Mouse (Mus musculus) frontal cortex, postnatal 25 days (tissue): Measurements from ENCODE around the gene Dct.
A peak's percentile ranks its signal among the peaks of the same experiment; 100 is the strongest.

Experiments
- DNase-seq, 2 experiments: peaks; one replicate each; pipeline ENCODE4 v3.0.0; 2022; ENCODE audit warnings: low spot score in 2 of 2

The Dct gene

GRCm38 (mm10) chr14:118042963-118043362, 9.1 kb downstream of the Dct start:
- no peak for DNase-seq

GRCm38 (mm10) chr14:118042066-118042762, 9.8 kb downstream of the Dct start:
- DNase-seq = no peak

- DNase-seq = no peak
Observed at GRCm38 (mm10) chr14:118040550-118041250, 11.3 kb downstream of the Dct start.

- no peak for DNase-seq
Observed at GRCm38 (mm10) chr14:118039074-118039473, 13.0 kb downstream of the Dct start.

GRCm38 (mm10) chr14:118027564-118027963, 24.5 kb downstream of the Dct start:
- no peak for DNase-seq

- DNase-seq = no peak
Observed at GRCm38 (mm10) chr14:118021867-118022543, 30.0 kb downstream of the Dct start.

GRCm38 (mm10) chr14:118019314-118019713, 32.7 kb downstream of the Dct start:
- no peak for DNase-seq

GRCm38 (mm10) chr14:118013237-118013636, 38.8 kb downstream of the Dct start:
- no peak for DNase-seq

GRCm38 (mm10) chr14:118009541-118009940, 42.5 kb downstream of the Dct start:
- no peak for DNase-seq

GRCm38 (mm10) chr14:118005697-118006096, 46.3 kb downstream of the Dct start:
- peak in 1 of 2 experiments; percentile 31 for DNase-seq

- no peak for DNase-seq
Observed at GRCm38 (mm10) chr14:118004434-118004833, 47.6 kb downstream of the Dct start.

- no peak for DNase-seq
Observed at GRCm38 (mm10) chr14:117993845-117994244, 58.2 kb downstream of the Dct start.

GRCm38 (mm10) chr14:117992600-117993256, 59.3 kb downstream of the Dct start:
- DNase-seq = no peak

GRCm38 (mm10) chr14:117990203-117990602, 61.8 kb downstream of the Dct start:
- DNase-seq = no peak

GRCm38 (mm10) chr14:117988444-117988843, 63.6 kb downstream of the Dct start:
- DNase-seq = no peak

GRCm38 (mm10) chr14:117981532-117981931, 70.5 kb downstream of the Dct start:
- no peak for DNase-seq

- no peak for DNase-seq
Observed at GRCm38 (mm10) chr14:117972576-117972975, 79.5 kb downstream of the Dct start.
